Mouse (Mus musculus) kidney, postnatal 0 days (tissue): ENCODE data around the gene Batf3. TPM values are rescaled to one million over a fixed set of nuclear protein-coding genes. Genes with fewer than 3 reads are reported as not detected.
"Not testable (repeated sequence)": the region's sequence is repeated elsewhere in the genome, so short reads cannot be mapped to it uniquely, and the experiment has no call there.

ENCODE experiments used
- ATAC-seq: fragments of 200-750 bp; cut with Nextera tagmentation; replicated peaks from 2 replicates; pipeline ENCODE4 v1.8.0; 2017; ENCODE audit warnings: low read depth, moderate number of reproducible peaks, moderate TSS enrichment, moderate library complexity; ENCODE audit not compliant: low FRiP score
- DNase-seq: peaks from one replicate; pipeline ENCODE4 v3.0.0-alpha.2; 2016; ENCODE audit warnings: low spot score
- H3K27ac ChIP-seq: fragments of 300-500 bp; sonication (generic); 2 replicates; pipeline ENCODE4 v1.5.1; 2014; ENCODE audit warnings: mild to moderate bottlenecking
- H3K27me3 ChIP-seq: fragments of 300-500 bp; sonication (generic); 2 replicates; pipeline ENCODE4 v1.6.1; 2014; ENCODE audit warnings: low read length, mixed read lengths; ENCODE audit not compliant: insufficient read depth
- H3K36me3 ChIP-seq: fragments of 300-500 bp; sonication (generic); 2 replicates; pipeline ENCODE4 v1.6.1; 2014; ENCODE audit warnings: low read length, mixed read lengths; ENCODE audit not compliant: insufficient read depth
- H3K4me1 ChIP-seq: fragments of 300-500 bp; sonication (generic); replicated peaks from 2 replicates; pipeline ENCODE4 v1.6.1; 2014; ENCODE audit warnings: antibody characterized with exemption, low read length, mixed read lengths; ENCODE audit not compliant: insufficient read depth
- H3K4me2 ChIP-seq: fragments of 300-500 bp; sonication (generic); 2 replicates; pipeline ENCODE4 v1.6.1; 2014; ENCODE audit warnings: mild to moderate bottlenecking, low read length, moderate library complexity, mixed read lengths
- H3K4me3 ChIP-seq: fragments of 300-500 bp; sonication (generic); replicated peaks from 2 replicates; pipeline ENCODE4 v1.5.1; 2014; ENCODE audit warnings: low read depth, low read length
- H3K9ac ChIP-seq: fragments of 300-500 bp; sonication (generic); 2 replicates; pipeline ENCODE4 v1.6.1; 2014; ENCODE audit warnings: low read depth, low read length
- H3K9me3 ChIP-seq: fragments of 300-500 bp; sonication (generic); replicated peaks from 2 replicates; pipeline ENCODE4 v1.6.1; 2016; ENCODE audit warnings: low read length, inconsistent platforms, mixed read lengths
- CTCF ChIP-seq: IDR thresholded peaks from 2 replicates; pipeline ENCODE4 v1.5.1; 2016; ENCODE audit warnings: antibody characterized with exemption, low read depth, mild to moderate bottlenecking, moderate library complexity
- WGBS: fragments of 180-500 bp; shearing (Covaris S2); extraction: QIAGEN DNeasy Blood & Tissue Kit; methylation state at CpG from one replicate; pipeline ENCODE4 v1.1.7; 2014; 5-methylcytosine and 5-hydroxymethylcytosine counted together
- polyA plus RNA-seq: library from polyadenylated mRNA; unstranded; fragments of >200 nt; fragmentation: Nextera tagmentation; extraction: Ambion mirVana; gene quantifications from 2 replicates; pipeline ENCODE4 v1.2.1, GENCODE M21; 2015

Gene Batf3
- polyA plus RNA-seq, 1 experiment from 2014 or later = 10.5 TPM

GRCm38 (mm10) chr1:191132240-191132639, 34.6 kb downstream of the Batf3 start:
- ATAC-seq = no peak
- no peak overlapping the region for H3K9ac ChIP-seq

DNA sequence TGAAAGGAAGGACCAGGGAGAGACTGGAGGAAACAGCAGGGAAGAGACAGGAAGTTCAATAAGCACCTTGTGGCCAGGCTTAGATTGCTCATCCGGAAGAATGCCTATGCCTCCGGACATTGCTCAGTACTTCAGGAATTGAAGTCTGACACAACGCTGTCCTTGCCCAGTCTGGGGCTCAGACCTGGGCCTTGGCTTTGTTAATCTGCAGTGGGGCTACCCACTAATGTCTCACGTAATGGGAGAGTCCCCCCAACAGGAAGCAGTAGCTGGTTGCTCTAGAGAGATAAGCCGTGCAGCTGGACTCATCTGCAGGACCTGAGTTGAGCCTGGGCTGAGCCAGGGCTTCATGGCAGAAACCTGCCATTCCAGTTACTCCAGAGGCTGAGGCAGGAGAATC, 35.3 kb downstream of the Batf3 start:
- H3K4me2 ChIP-seq = no peak overlapping the region
- 51% methylated on average over 5 of the region's 5 CpGs for WGBS
- H3K9ac ChIP-seq = no peak overlapping the region
- TF ChIP-seq CTCF = no peak
- no peaks in the 10 kb centered on the region for H3K27me3 ChIP-seq
- H3K36me3 ChIP-seq = no peaks in the 10 kb centered on the region
- DNase-seq (peak; percentile 34), ATAC-seq (no peak)
- no peaks in the 10 kb centered on the region for H3K9me3 ChIP-seq
- H3K4me1 ChIP-seq = no peaks in the 10 kb centered on the region
- no peak overlapping the region for H3K27ac ChIP-seq
- H3K4me3 ChIP-seq = no peak overlapping the region

More at GRCm38 (mm10) chr1:191132240-191132639, 34.6 kb downstream of the Batf3 start:
- Histone ChIP-seq H3K4me1 (no peaks in the 10 kb centered on the region), H3K36me3 (no peaks in the 10 kb centered on the region), H3K4me2 (no peak overlapping the region), H3K27me3 (no peaks in the 10 kb centered on the region), H3K4me3 (no peak overlapping the region), H3K9me3 (no peaks in the 10 kb centered on the region), H3K27ac (no peak overlapping the region)
- TF ChIP-seq CTCF = no peak
- 62% methylated on average over 5 of the region's 5 CpGs for WGBS
- DNase-seq = peak; percentile 40

DNA sequence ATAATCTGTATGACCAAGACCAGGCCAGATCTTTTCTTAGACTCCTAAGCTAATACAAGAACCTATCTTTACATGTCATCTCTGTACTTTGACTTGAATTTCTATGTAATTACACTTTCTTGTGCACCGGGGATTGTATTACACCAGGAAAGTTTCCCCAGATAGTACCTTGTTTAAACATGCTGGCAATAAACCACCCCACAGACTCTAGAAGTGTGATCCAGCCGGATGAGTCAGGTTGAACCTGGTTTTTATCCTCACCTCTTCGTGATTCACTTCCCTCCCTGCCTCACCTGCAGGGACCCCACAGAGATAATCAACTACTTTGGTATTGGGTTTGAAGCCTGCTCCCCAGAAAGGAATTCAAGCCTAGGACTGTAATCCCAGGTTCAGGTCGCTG, 37.8 kb downstream of the Batf3 start:
- no peaks in the 10 kb centered on the region for H3K9me3 ChIP-seq
- H3K4me2 ChIP-seq = no peak overlapping the region
- 48% methylated on average over 4 of the region's 4 CpGs for WGBS

DNA sequence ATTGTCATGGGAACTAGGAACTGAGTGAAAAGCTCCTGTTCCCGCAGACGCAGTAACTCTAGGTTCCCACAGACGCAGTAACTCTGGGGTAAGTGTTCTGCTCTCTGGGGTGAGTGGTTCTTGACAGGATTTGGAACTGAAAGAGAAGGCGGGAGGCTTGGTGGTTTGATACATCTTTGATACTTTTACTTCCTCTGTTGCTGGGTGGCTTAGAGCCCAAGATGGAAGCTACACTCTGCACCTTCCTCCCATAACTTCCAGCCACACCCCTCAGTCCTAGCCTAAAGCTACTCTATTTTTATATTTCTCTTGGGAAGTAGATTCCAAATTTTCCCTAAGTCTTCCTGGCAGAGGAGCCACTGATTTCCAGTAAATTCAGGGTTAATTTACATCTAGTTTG, 40.8 kb downstream of the Batf3 start:
- no peaks in the 10 kb centered on the region for H3K27me3 ChIP-seq
- ATAC-seq (no peak), DNase-seq (no peak)
- no peak overlapping the region for H3K4me3 ChIP-seq
- H3K36me3 ChIP-seq = no peaks in the 10 kb centered on the region
- H3K9me3 ChIP-seq = no peaks in the 10 kb centered on the region
- H3K9ac ChIP-seq = no peak overlapping the region
- H3K4me2 ChIP-seq = no peak overlapping the region
- H3K27ac ChIP-seq = no peak overlapping the region
- WGBS = 90% methylated on average over 4 of the region's 4 CpGs
- H3K4me1 ChIP-seq = no peaks in the 10 kb centered on the region
- no peak for TF ChIP-seq CTCF

More for the DNA sequence above, 37.8 kb downstream of the Batf3 start:
- H3K9ac ChIP-seq = no peak overlapping the region
- ATAC-seq = no peak
- TF ChIP-seq CTCF = no peak
- H3K36me3 ChIP-seq = no peaks in the 10 kb centered on the region
- H3K27me3 ChIP-seq = no peaks in the 10 kb centered on the region
- H3K27ac ChIP-seq = no peak overlapping the region
- H3K4me3 ChIP-seq = no peak overlapping the region
- DNase-seq = no peak
- no peaks in the 10 kb centered on the region for H3K4me1 ChIP-seq

- Histone ChIP-seq H3K9me3 (no peaks in the 10 kb centered on the region), H3K36me3 (no peaks in the 10 kb centered on the region), H3K9ac (no peak overlapping the region), H3K4me3 (no peak overlapping the region), H3K4me2 (no peak overlapping the region), H3K4me1 (no peaks in the 10 kb centered on the region), H3K27ac (no peak overlapping the region), H3K27me3 (no peaks in the 10 kb centered on the region)
- TF ChIP-seq CTCF = no peak
- ATAC-seq (no peak), DNase-seq (no peak)
- 71% methylated on average over 7 of the region's 7 CpGs for WGBS
Measured at GRCm38 (mm10) chr1:191138874-191139495, 41.3 kb downstream of the Batf3 start.

- no peak for DNase-seq
- H3K27me3 ChIP-seq = no peaks in the 10 kb centered on the region
- 54% methylated on average over 8 of the region's 8 CpGs for WGBS
Measured at GRCm38 (mm10) chr1:191140983-191141382, 43.3 kb downstream of the Batf3 start.

GRCm38 (mm10) chr1:191149489-191149888, 51.8 kb downstream of the Batf3 start:
- not testable (repeated sequence) for H3K27ac ChIP-seq, H3K4me2 ChIP-seq, H3K9ac ChIP-seq, DNase-seq, H3K4me1 ChIP-seq, H3K27me3 ChIP-seq, H3K36me3 ChIP-seq, H3K4me3 ChIP-seq, ATAC-seq, H3K9me3 ChIP-seq
- 86% methylated on average over 5 of the region's 5 CpGs for WGBS

More at GRCm38 (mm10) chr1:191140983-191141382, 43.3 kb downstream of the Batf3 start:
- no peak for TF ChIP-seq CTCF
- H3K27ac ChIP-seq = no peak overlapping the region
- ATAC-seq = no peak
- no peaks in the 10 kb centered on the region for H3K36me3 ChIP-seq
- H3K4me3 ChIP-seq = no peak overlapping the region
- no peak overlapping the region for H3K9ac ChIP-seq
- H3K4me1 ChIP-seq = no peaks in the 10 kb centered on the region
- H3K4me2 ChIP-seq = no peak overlapping the region
- H3K9me3 ChIP-seq = no peaks in the 10 kb centered on the region
